9 mouse cellular contexts compared by ENCODE assay signal in the genomic region with DNA sequence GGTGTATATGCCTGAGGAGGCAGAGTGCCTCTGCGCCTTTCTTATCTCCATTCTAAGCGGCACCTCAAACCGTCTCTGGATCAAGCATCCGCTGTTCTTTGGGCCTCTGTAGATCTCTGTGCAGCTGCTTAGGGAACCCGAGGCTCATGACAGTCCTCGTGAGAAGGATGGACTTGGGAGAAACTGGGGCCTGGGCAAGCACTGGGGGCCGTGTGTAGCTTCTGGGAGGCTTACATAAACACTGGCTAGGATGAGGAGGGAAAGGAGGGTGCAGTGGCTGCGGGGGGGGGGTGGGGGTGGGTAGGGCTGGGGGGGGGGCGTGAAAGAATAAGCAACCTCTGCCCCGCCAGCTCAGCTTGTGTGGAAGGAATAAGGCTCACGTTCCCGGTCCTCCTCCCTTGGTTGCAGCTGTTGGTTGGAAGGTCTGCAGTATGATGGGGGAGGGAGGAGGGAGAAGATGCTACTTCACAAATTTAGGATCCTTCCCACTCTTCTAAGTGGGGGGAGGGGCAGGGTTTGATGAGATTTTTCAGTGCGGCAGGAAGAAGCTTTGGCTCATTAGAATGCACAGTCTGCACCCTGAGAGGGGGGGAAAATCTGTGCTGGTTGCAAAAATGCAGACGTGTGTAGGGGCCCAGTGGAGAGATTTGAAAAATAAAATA. TPM values are rescaled to one million over a fixed set of nuclear protein-coding genes. Genes with fewer than 3 reads are reported as not detected.
DNase-seq lines count a peak whose midpoint lies in the region; ATAC-seq and TF ChIP-seq lines count a peak whose summit lies in the region.
"Had no signal": no experiment of that assay in that cellular context is flagged by ENCODE, and none has a peak within 500 bp of the region (broad histone marks: within the 10 kb centered on the region; RNA-seq: fewer than 3 reads in every experiment).

No protein-coding gene starts in this region.

- peak; percentile 69 to 78 for DNase-seq in left cerebral cortex, adult 2 months (ENCODE audit: extremely low spot score in 1 of 2, low spot score in 2 of 2)
- DNase-seq in left cerebral cortex, adult 11 months (ENCODE audit: low spot score): no peak
- DNase-seq in embryonic facial prominence, embryonic 14.5 days (ENCODE audit: low spot score): peak; percentile 87
- DNase-seq in kidney, postnatal 0 days (ENCODE audit: low spot score): peak; percentile 93
- DNase-seq in lung, postnatal 0 days (ENCODE audit: low spot score): peak; percentile 67
- no peak for DNase-seq in spleen, postnatal 14 days (ENCODE audit: low spot score in 2 of 2)

- no peak for TF ChIP-seq CTCF in left cerebral cortex, adult 2 months (IDR thresholded peaks at IDR 0.05)
- no peak for TF ChIP-seq CTCF in kidney, postnatal 0 days (IDR thresholded peaks at IDR 0.05; ENCODE audit: low read depth)
- no peak for TF ChIP-seq CTCF in lung, postnatal 0 days (IDR thresholded peaks at IDR 0.05)
- no peak for TF ChIP-seq CTCF in small intestine, adult 2 months (IDR thresholded peaks at IDR 0.05; ENCODE audit: extremely low read depth, insufficient read length, insufficient replicate concordance, low read depth, low read length)

- 17% methylated on average over 12 of the region's 14 CpGs for WGBS in embryonic facial prominence, embryonic 14.5 days
- WGBS in heart, embryonic 14.5 days: 22% methylated on average over 14 of the region's 14 CpGs
- WGBS in kidney, postnatal 0 days: 15% methylated on average over 14 of the region's 14 CpGs
- WGBS in lung, postnatal 0 days: 28% methylated on average over 12 of the region's 14 CpGs
- WGBS in small intestine, adult 2 months: 48% methylated on average over 13 of the region's 14 CpGs

- 0 out of 2 replicates have a peak, but pooled peaks have one; percentile 40 for TF ChIP-seq POLR2A in small intestine, adult 2 months (IDR thresholded peaks at IDR 0.05; ENCODE audit: low read depth, low read length)

- TF ChIP-seq EP300 in lung, postnatal 0 days (IDR thresholded peaks at IDR 0.05): no peak

- H3K4me3 ChIP-seq in left cerebral cortex, adult 2 months: peak overlapping the region; percentile 27
- H3K4me3 ChIP-seq in embryonic facial prominence, embryonic 14.5 days (ENCODE audit: low read depth, low read length): no peak overlapping the region
- no peak overlapping the region for H3K4me3 ChIP-seq in heart, embryonic 14.5 days (ENCODE audit: control insufficient read depth in 1 of 2, insufficient read depth in 1 of 2, low read depth in 1 of 2, low read length in 2 of 2)
- no peak overlapping the region for H3K4me3 ChIP-seq in kidney, postnatal 0 days (replicated peaks; ENCODE audit: low read depth, low read length)
- H3K4me3 ChIP-seq in lung, postnatal 0 days (ENCODE audit: low read depth, low read length): no peak overlapping the region
- H3K4me3 ChIP-seq in small intestine, adult 2 months (ENCODE audit: low read depth, low read length): no peak overlapping the region

- H3K9me3 ChIP-seq in embryonic facial prominence, embryonic 14.5 days (ENCODE audit: control insufficient read depth, low read length): no peaks in the 10 kb centered on the region
- no peaks in the 10 kb centered on the region for H3K9me3 ChIP-seq in heart, embryonic 14.5 days (ENCODE audit: control insufficient read depth, low read length)
- no peaks in the 10 kb centered on the region for H3K9me3 ChIP-seq in kidney, postnatal 0 days (replicated peaks; ENCODE audit: low read length)
- H3K9me3 ChIP-seq in lung, postnatal 0 days (ENCODE audit: low read length): no peaks in the 10 kb centered on the region

- intact Hi-C loops in left cerebral cortex, adult 2 months (cut with DNase I): no loop called here

- no peak overlapping the region for H3K9ac ChIP-seq in embryonic facial prominence, embryonic 14.5 days (ENCODE audit: low read depth, low read length)
- H3K9ac ChIP-seq in heart, embryonic 14.5 days (ENCODE audit: low read length): peak overlapping the region; percentile 52
- peak overlapping the region; percentile 32 for H3K9ac ChIP-seq in kidney, postnatal 0 days (ENCODE audit: low read depth, low read length)
- no peak overlapping the region for H3K9ac ChIP-seq in lung, postnatal 0 days (replicated peaks; ENCODE audit: low read depth)

- no peak; the same call in 1 of the 2 replicates for ATAC-seq in embryonic facial prominence, embryonic 14.5 days (ENCODE audit: low read depth)
- no peak for ATAC-seq in heart, embryonic 14.5 days (ENCODE audit: insufficient number of reproducible peaks, insufficient read depth, low FRiP score, low read depth)
- ATAC-seq in kidney, postnatal 0 days (replicated peaks; ENCODE audit: low FRiP score, low read depth): no peak
- ATAC-seq in lung, postnatal 0 days: no peak
- ATAC-seq: Patski had no signal

- no peaks in the 10 kb centered on the region for H3K36me3 ChIP-seq in embryonic facial prominence, embryonic 14.5 days (ENCODE audit: control insufficient read depth, insufficient read depth, low read length)
- H3K36me3 ChIP-seq in heart, embryonic 14.5 days (ENCODE audit: control insufficient read depth, insufficient read depth, low read length): 0 out of 2 replicates have a peak, but pooled peaks cover 4% of the 10 kb centered on the region
- no peaks in the 10 kb centered on the region for H3K36me3 ChIP-seq in kidney, postnatal 0 days (ENCODE audit: insufficient read depth, low read length)
- H3K36me3 ChIP-seq in lung, postnatal 0 days (ENCODE audit: insufficient read depth, low read length): no peaks in the 10 kb centered on the region
- H3K36me3 ChIP-seq in small intestine, adult 2 months (ENCODE audit: control insufficient read depth, insufficient read depth, low read length): no peaks in the 10 kb centered on the region

- H3K4me2 ChIP-seq in embryonic facial prominence, embryonic 14.5 days (ENCODE audit: low read depth, low read length): peak overlapping the region; percentile 48; the same call in 1 of the 2 replicates
- H3K4me2 ChIP-seq in heart, embryonic 14.5 days (ENCODE audit: low read length): peak overlapping the region; percentile 45
- peak overlapping the region; percentile 41; the same call in 1 of the 2 replicates for H3K4me2 ChIP-seq in kidney, postnatal 0 days (ENCODE audit: low read length)
- H3K4me2 ChIP-seq in lung, postnatal 0 days (replicated peaks; ENCODE audit: low read depth, low read length): no peak overlapping the region

- H3K27me3 ChIP-seq in embryonic facial prominence, embryonic 14.5 days (replicated peaks; ENCODE audit: control insufficient read depth, insufficient read depth, low read length): no peaks in the 10 kb centered on the region
- H3K27me3 ChIP-seq in heart, embryonic 14.5 days (ENCODE audit: control insufficient read depth, insufficient read depth, low read length): no peaks in the 10 kb centered on the region
- no peaks in the 10 kb centered on the region for H3K27me3 ChIP-seq in kidney, postnatal 0 days (ENCODE audit: insufficient read depth, low read length)
- no peaks in the 10 kb centered on the region for H3K27me3 ChIP-seq in lung, postnatal 0 days (replicated peaks; ENCODE audit: insufficient read depth, low read length)
- H3K27me3 ChIP-seq in small intestine, adult 2 months (ENCODE audit: control insufficient read depth, insufficient read depth, low read length): no peaks in the 10 kb centered on the region
- H3K27me3 ChIP-seq: Patski had no signal

- peak overlapping the region; percentile 100 for H3K27ac ChIP-seq in left cerebral cortex, adult 2 months
- peak overlapping the region; percentile 87 for H3K27ac ChIP-seq in embryonic facial prominence, embryonic 14.5 days (replicated peaks; ENCODE audit: low read depth, low read length)
- peak overlapping the region in 1 of 2 experiments; percentile 92; a peak in 1 of 4 replicates for H3K27ac ChIP-seq in heart, embryonic 14.5 days (replicated peaks in 1 of 2; ENCODE audit: control insufficient read depth in 1 of 2, insufficient read depth in 1 of 2, low read depth in 2 of 2, low read length in 2 of 2)
- peak overlapping the region; percentile 99 for H3K27ac ChIP-seq in kidney, postnatal 0 days
- peak overlapping the region; percentile 95 for H3K27ac ChIP-seq in lung, postnatal 0 days (ENCODE audit: low read length)
- peak overlapping the region; percentile 87 for H3K27ac ChIP-seq in small intestine, adult 2 months (ENCODE audit: insufficient read depth, low read depth, low read length)

- H3K4me1 ChIP-seq in embryonic facial prominence, embryonic 14.5 days (ENCODE audit: control insufficient read depth, insufficient read depth, low read length): peaks cover 56% of the 10 kb centered on the region
- H3K4me1 ChIP-seq in heart, embryonic 14.5 days (ENCODE audit: control insufficient read depth in 2 of 2, insufficient read depth in 2 of 2, low read length in 2 of 2): peaks cover 51 to 67% of the 10 kb centered on the region in 2 experiments
- H3K4me1 ChIP-seq in kidney, postnatal 0 days (replicated peaks; ENCODE audit: insufficient read depth, low read length): peaks cover 64% of the 10 kb centered on the region
- peaks cover 48% of the 10 kb centered on the region; the same call in 1 of the 2 replicates for H3K4me1 ChIP-seq in lung, postnatal 0 days (ENCODE audit: insufficient read depth, low read depth, low read length)
- H3K4me1 ChIP-seq in small intestine, adult 2 months (ENCODE audit: control insufficient read depth, insufficient read depth, insufficient read length, low read length): peaks cover 37% of the 10 kb centered on the region

RNA-seq across cellular contexts. Expression of a gene that starts 6.8 kb away (rescaled TPM):
- 100 to 1,000 TPM in 1 of 2 experiments, 10 to 100 TPM in 1; 91.9 to 153 TPM for total RNA-seq in left cerebral cortex, adult 2 months (2021)
- 1.1 and 1.9 TPM in 2 replicates for polyA plus RNA-seq in embryonic facial prominence, embryonic 14.5 days (2014; fragmentation: Nextera tagmentation; extraction: Ambion mirVana)
- 6.0 and 6.4 TPM in 2 replicates for polyA plus RNA-seq in heart, embryonic 14.5 days (2014; fragmentation: Nextera tagmentation; extraction: Ambion mirVana)
- 3.1 and 3.5 TPM in 2 replicates for polyA plus RNA-seq in kidney, postnatal 0 days (2015; fragmentation: Nextera tagmentation; extraction: Ambion mirVana)
- 6.9 and 8.9 TPM in 2 replicates for polyA plus RNA-seq in lung, postnatal 0 days (2015; fragmentation: Nextera tagmentation; extraction: Ambion mirVana)
- polyA plus RNA-seq in small intestine, adult 2 months (2012; rRNA removed): 59.8 and 206 TPM in 2 replicates

RNA-seq across cellular contexts. Expression of a gene that starts 13.3 kb away (rescaled TPM):
- total RNA-seq in left cerebral cortex, adult 2 months (2021): 100 to 1,000 TPM; 178 to 192 TPM
- polyA plus RNA-seq in embryonic facial prominence, embryonic 14.5 days (2014; fragmentation: Nextera tagmentation; extraction: Ambion mirVana): 18.1 and 18.5 TPM in 2 replicates
- polyA plus RNA-seq in heart, embryonic 14.5 days (2014; fragmentation: Nextera tagmentation; extraction: Ambion mirVana): 13.3 and 15.3 TPM in 2 replicates
- polyA plus RNA-seq in kidney, postnatal 0 days (2015; fragmentation: Nextera tagmentation; extraction: Ambion mirVana): 17.8 and 19.3 TPM in 2 replicates
- polyA plus RNA-seq in lung, postnatal 0 days (2015; fragmentation: Nextera tagmentation; extraction: Ambion mirVana): 16.3 and 21.3 TPM in 2 replicates
- 19.8 and 38.5 TPM in 2 replicates for polyA plus RNA-seq in small intestine, adult 2 months (2012; rRNA removed)

RNA-seq across cellular contexts. Expression of a gene that starts 22.7 kb away (rescaled TPM):
- total RNA-seq in left cerebral cortex, adult 2 months (2021): 10 to 100 TPM; 53.0 to 57.6 TPM
- polyA plus RNA-seq in embryonic facial prominence, embryonic 14.5 days (2014; fragmentation: Nextera tagmentation; extraction: Ambion mirVana): 32.2 and 34.0 TPM in 2 replicates
- polyA plus RNA-seq in heart, embryonic 14.5 days (2014; fragmentation: Nextera tagmentation; extraction: Ambion mirVana): 22.6 and 22.9 TPM in 2 replicates
- polyA plus RNA-seq in kidney, postnatal 0 days (2015; fragmentation: Nextera tagmentation; extraction: Ambion mirVana): 24.6 and 25.7 TPM in 2 replicates
- polyA plus RNA-seq in lung, postnatal 0 days (2015; fragmentation: Nextera tagmentation; extraction: Ambion mirVana): 22.7 and 22.9 TPM in 2 replicates
- polyA plus RNA-seq in small intestine, adult 2 months (2012; rRNA removed): 11.7 and 22.0 TPM in 2 replicates

RNA-seq across cellular contexts. Expression of a gene that starts 41.5 kb away (rescaled TPM):
- 100 to 1,000 TPM; 730 to 768 TPM for total RNA-seq in left cerebral cortex, adult 2 months (2021)
- polyA plus RNA-seq in embryonic facial prominence, embryonic 14.5 days (2014; fragmentation: Nextera tagmentation; extraction: Ambion mirVana): 57.7 and 62.2 TPM in 2 replicates
- polyA plus RNA-seq in heart, embryonic 14.5 days (2014; fragmentation: Nextera tagmentation; extraction: Ambion mirVana): 45.3 and 55.6 TPM in 2 replicates
- 26.1 TPM in 2 replicates for polyA plus RNA-seq in kidney, postnatal 0 days (2015; fragmentation: Nextera tagmentation; extraction: Ambion mirVana)
- 38.1 and 40.5 TPM in 2 replicates for polyA plus RNA-seq in lung, postnatal 0 days (2015; fragmentation: Nextera tagmentation; extraction: Ambion mirVana)
- polyA plus RNA-seq in small intestine, adult 2 months (2012; rRNA removed): 46.5 and 128 TPM in 2 replicates

RNA-seq across cellular contexts. Expression of a gene that starts 52.7 kb away (rescaled TPM):
- 100 to 1,000 TPM; 126 to 134 TPM for total RNA-seq in left cerebral cortex, adult 2 months (2021)
- 40.7 and 49.0 TPM in 2 replicates for polyA plus RNA-seq in embryonic facial prominence, embryonic 14.5 days (2014; fragmentation: Nextera tagmentation; extraction: Ambion mirVana)
- polyA plus RNA-seq in heart, embryonic 14.5 days (2014; fragmentation: Nextera tagmentation; extraction: Ambion mirVana): 28.5 and 31.0 TPM in 2 replicates
- 38.3 and 41.2 TPM in 2 replicates for polyA plus RNA-seq in kidney, postnatal 0 days (2015; fragmentation: Nextera tagmentation; extraction: Ambion mirVana)
- 19.9 and 20.6 TPM in 2 replicates for polyA plus RNA-seq in lung, postnatal 0 days (2015; fragmentation: Nextera tagmentation; extraction: Ambion mirVana)
- 23.8 and 49.5 TPM in 2 replicates for polyA plus RNA-seq in small intestine, adult 2 months (2012; rRNA removed)

Comparison
In these comparisons a context has a peak if more than half of its experiments do, and no peak if none do; other contexts are left out.
1. DNase-seq: peak in left cerebral cortex, adult 2 months (2 of 2), embryonic facial prominence, embryonic 14.5 days (single experiment), kidney, postnatal 0 days (single experiment) and lung, postnatal 0 days (single experiment); none in left cerebral cortex, adult 11 months (single experiment) and spleen, postnatal 14 days (0 of 2).
2. H3K9ac ChIP-seq: peak in heart, embryonic 14.5 days (single experiment) and kidney, postnatal 0 days (single experiment); none in embryonic facial prominence, embryonic 14.5 days (single experiment) and lung, postnatal 0 days (single experiment).